Mouse (Mus musculus) naive thymus-derived CD4-positive, alpha-beta T cell, adult 5 months (primary cell): Measurements from ENCODE around the gene Lrr1. TPM values are rescaled to one million over a fixed set of nuclear protein-coding genes. Genes with fewer than 3 reads are reported as not detected.

Experiments used
- polyA plus RNA-seq: library from polyadenylated mRNA; unstranded; fragments of 100-300 nt; shearing (Covaris generic); gene quantifications from one replicate; pipeline ENCODE4 v1.2.1, GENCODE M21; 2017

Lrr1 gene
- not detected for polyA plus RNA-seq

DNA sequence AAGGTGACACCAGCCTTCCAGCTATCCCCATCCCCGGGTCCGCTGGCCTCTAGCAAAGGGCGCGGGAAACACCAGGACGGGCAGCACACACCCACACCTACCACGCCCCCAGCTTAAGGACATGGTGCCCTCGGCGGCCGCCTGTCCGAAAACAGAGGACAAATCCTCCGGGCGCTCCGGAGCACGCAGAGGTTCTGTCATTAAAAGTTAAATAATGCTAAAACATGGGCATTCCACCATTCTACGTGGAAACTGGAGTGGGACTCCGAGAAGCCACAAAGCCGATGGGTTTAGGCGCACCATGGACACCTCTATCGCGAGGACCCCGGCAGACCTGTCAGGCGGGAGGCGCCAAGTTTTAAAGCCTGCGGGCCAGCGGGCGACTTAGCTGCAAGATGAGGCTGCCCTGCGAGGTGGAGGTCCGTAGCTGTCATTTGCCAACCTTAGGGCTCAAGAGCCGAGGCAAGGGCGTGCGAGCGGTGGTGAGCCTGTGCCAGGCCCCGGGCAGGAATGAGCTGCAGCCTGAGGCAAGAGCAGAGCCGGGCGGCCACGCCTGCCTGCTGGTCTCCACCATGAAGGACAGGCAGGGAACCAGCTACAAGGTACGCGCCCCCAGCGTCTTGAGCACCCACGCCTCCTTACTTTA, at the start of gene Lrr1:
Gene Lrr1 (plus strand): TSS at position 354 of the 646 bp plus-strand sequence.

DNA sequence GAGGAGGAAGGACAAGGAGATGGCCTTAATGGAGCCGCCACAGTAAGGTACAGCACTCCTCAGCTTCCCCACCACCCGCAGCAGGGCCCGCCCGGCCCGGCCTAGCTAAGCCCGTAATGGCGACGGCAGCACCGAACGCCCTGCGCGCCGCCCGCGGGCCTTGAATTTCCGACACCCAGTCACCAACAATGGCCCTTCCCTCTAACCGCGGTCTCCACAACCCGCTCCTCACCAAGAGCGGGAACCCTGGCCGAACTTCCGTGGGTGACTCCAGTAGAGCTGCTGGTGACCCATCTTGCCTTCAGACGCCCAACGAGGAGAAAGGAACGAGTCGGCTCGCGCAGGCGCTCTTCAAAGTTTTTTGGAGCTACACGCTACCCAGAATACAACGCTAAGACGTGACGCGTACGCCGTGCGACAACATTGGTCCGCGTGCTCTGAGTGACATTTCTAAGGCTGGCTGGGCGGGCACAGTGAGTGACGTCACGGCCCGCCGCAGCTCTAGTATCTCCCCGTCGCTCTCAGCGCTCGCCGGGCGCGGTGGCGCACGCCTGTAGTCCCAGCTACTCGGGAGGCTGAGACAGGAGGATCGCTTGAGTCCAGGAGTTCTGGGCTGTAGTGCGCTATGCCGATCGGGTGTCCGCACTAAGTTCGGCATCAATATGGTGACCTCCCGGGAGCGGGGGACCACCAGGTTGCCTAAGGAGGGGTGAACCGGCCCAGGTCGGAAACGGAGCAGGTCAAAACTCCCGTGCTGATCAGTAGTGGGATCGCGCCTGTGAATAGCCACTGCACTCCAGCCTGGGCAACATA, 9.6 kb upstream of the Lrr1 start, which contains the start of gene Rps29:
Gene Rps29 (minus strand): TSS at position 422 of the 813 bp plus-strand sequence.

DNA sequence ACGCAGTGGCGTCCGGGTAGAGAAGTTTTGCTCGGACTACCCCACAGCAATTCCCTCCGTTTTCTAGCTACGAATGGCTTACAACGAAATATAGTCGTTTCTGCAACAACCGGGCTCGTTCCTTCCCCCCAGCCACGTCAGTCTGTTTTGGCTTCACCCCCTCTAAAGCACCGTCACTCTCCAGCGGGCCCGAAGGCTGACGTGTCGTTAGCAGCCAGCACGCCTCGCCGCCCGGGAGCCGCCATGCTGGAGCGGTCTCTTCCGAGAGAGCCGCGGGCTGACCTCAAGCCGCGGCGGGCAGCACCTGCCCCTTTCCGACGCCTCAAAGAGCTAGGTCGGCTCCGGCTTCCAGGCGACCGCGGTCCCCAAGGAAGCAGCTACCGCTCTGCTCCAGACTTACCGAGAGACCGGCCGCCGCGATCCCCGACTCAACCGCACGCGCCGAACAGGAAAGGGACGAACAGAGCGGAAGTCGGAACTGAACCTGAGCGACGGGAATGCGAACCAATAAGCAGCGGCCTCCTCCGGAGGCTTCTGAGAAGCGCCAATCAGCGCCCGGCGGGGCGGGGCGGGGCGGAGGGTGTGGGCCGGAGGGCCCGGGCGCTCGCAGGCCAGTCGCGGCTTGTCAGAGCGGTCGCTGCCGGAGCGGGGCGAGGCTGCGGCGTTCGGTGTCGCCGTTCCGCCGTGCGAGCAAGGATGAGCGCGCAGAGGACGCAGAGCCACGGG, 15.1 kb downstream of the Lrr1 start, which contains the start of the genes Rpl36al and Mgat2:
Gene Rpl36al (minus strand): TSS at position 501 of the 726 bp plus-strand sequence.
Gene Mgat2 (plus strand): TSS at position 575 of the 726 bp plus-strand sequence.

DNA sequence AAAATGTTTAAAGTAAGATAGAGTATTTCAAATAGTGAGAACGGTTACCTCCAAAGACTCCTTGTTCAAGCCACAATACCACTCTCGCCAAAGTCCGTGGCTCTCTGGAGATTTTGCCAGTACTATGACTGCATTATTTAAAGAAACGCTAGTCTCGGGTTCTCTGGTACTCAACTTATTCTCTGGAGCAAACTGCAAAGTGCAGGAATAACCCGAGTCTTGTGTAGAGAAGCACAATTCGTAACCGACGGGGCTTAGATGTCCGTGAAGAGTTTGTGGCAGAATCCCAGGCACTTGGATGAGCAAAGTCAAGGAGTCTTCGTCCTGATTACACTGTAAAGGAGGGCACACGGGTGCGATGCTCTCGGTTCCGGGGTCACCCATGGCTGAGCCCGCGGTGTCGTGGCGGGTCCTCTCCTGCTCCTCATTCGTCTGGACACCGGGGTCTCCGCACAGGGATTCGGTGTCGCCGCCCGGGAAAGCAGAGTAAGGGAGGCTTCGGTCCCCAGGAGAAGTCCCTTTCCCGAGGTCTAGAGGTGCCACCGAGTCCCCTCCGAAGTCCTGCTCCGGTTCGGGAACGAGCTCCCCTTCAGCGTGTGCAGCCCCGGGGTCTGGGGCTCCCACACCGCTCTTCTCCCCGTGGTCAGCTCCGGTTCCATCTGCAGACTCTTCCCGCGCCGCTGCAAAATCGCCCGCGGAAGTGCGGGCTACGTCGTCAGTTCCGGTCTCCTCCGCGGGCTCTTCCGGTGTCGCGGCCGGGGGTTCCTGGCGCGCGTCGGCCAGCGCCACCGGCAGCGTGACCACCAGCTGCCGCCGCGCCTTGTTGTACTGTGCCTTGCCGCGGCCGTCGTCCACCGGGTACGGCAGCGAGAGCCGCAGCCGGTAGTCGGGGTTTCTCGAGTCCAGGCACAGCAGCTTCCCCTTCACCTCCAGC, 28.1 kb downstream of the Lrr1 start, which contains the start of gene Gm49383:
Gene Gm49383 (minus strand): TSS at position 661 of the 934 bp plus-strand sequence.

DNA sequence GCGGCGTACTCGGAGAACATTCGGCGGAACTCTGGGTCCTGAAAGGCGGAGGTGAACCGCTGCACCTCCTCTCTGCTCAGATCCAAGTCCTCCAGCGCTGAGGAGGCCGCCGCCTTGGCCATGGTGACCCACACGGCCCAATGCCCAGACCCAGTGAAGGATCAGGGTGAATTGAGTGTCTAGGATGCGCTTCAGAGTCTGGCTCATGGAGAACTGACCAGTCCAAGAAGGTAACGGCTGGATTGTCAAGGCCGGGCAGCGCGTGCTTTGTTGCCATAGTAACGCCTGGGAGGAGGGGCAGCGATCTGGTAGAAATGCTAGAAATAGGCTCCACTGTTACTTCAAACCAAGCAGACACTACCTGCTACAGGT, 29.5 kb downstream of the Lrr1 start, which contains the start of gene Dnaaf2:
Gene Dnaaf2 (minus strand): TSS at position 266 of the 372 bp plus-strand sequence.

DNA sequence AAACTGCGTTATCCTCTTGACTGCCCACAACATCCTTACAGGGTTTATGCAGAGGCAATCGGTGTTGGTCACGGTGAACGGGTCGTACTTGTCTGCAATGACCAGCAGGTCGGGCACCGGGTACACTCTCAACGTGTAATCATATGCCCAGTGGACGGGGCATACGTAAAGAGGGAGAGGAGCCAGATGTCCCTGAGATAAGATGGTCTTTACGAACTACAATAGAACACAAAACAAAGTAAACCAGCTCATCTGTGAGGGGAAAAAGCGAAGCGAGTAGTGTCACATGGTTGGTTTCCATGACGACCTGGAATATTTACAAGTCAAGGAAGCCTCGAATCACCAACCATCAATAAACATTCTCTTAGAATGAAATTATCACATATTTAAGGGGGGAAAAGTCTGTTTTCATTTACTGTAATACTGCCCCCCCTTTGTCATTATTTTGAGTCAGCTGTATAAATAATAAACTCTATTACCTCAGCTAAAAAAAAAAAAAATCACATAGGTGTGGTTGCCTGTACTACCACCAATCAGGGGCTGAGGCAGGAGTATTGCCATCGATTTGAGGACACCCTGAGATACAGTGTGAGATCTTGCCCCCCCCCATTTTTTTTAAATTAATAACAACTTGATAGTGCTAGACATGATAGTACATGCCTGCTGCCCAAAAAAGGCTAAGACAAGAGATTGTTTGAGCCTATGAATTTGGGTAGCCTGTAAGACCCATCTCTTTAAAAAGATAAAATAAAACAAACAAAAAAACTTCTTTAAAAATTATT, 35.6 kb downstream of the Lrr1 start, which contains the start of gene Gm49384:
Gene Gm49384 (minus strand): TSS at position 216 of the 782 bp plus-strand sequence.

DNA sequence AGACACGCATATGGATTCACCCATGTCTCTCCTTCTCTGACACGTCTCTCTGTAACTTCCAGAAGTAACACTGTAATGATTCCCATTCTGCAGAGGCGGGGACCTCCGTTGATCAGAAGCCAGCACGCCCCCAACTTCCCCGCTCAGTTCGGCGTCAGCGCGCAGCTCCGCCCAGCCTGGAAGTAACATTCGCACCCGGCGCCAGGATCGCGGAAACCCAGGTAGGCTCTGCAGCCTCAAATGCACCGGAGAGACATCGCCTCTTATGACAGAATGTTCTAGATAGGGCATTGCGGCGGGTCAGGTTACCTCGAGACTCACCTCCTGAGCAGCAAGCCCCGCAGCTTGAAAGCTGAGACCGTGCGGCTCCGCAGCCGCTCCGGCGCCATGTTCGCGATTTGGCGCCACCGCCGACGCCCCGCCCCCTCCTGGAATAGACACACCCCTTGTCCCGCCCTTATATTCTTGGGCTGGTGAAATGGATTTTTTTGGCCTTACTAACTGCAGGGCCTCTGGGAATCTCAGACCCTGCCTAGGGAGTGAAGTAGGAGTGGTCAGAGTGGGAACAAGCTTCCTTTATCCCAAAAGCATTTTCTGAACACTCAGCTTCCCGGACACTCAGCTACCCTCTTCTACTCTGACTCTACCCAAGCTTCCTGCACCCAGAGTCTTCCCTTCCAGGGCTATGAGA, 59.3 kb downstream of the Lrr1 start, which contains the start of gene Pole2:
Gene Pole2 (minus strand): TSS at position 420 of the 691 bp plus-strand sequence.

Other genes with a start within 250 kb of the Lrr1 start
- gene Rps29, start 9.6 kb upstream of the Lrr1 start, polyA plus RNA-seq: 3,261 TPM
- gene Rpl36al, start 15.3 kb downstream of the Lrr1 start, polyA plus RNA-seq: 348 TPM
- 46.2 TPM for gene Mgat2, start 15.3 kb downstream of the Lrr1 start, polyA plus RNA-seq
- gene Gm49383, start 28.3 kb downstream of the Lrr1 start, polyA plus RNA-seq: 10.6 TPM
- gene Dnaaf2, start 29.6 kb downstream of the Lrr1 start, polyA plus RNA-seq: 6.5 TPM
- 8.7 TPM for gene Gm49384, start 35.5 kb downstream of the Lrr1 start, polyA plus RNA-seq
- gene Pole2, start 59.4 kb downstream of the Lrr1 start, polyA plus RNA-seq: 23.1 TPM
- 81.7 TPM for gene Klhdc1, start 72.4 kb downstream of the Lrr1 start, polyA plus RNA-seq
- 192 TPM for gene Klhdc2, start 127.9 kb downstream of the Lrr1 start, polyA plus RNA-seq
- gene Nemf, start 188.4 kb downstream of the Lrr1 start, polyA plus RNA-seq: 133 TPM
- 303 TPM for gene Arf6, start 203.3 kb downstream of the Lrr1 start, polyA plus RNA-seq
- gene Gm9887, start 203.6 kb downstream of the Lrr1 start, polyA plus RNA-seq: 3.5 TPM